Mouse (Mus musculus): ENCODE measurements at regions not wholly inside any gene's neighbourhood (a gene's known extent, or its start where the extent isn't known, plus 50 kb on each side); places are given as distances from the start of the nearest gene placed in this dataset.

- no peak for DNase-seq (ENCODE audit: low spot score)
Observed at GRCm38 (mm10) chr4:71076131-71076530, 541.3 kb upstream of the Megf9 start.

DNA sequence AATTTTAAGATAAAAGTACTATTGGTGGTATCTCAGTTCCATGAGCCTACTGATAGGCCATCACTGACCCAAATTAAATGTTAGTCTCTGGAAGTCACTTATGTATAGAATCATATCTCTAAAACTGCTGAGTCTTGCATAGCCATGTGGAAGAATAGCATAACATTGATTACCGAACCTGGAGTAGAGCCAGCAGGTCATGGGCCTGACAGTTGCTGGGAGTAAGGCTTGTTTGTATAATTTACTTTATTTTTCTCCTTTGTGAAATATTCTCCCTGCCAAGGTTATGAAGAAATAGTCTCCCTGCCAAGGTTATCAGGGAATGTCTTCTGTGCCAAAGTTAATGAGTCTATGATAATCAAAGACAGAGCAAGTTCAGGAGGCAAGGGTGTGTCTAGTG, 499.7 kb upstream of the Megf9 start:
- peak; percentile 21 for DNase-seq (ENCODE audit: low spot score)
